Mouse (Mus musculus): ENCODE results near the gene Trmt2b. TPM values are rescaled to one million over a fixed set of nuclear protein-coding genes. Genes with fewer than 3 reads are reported as not detected.
"Not testable (repeated sequence)": the region's sequence is repeated elsewhere in the genome, so short reads cannot be mapped to it uniquely, and the experiment has no call there.

Gene Trmt2b
- polyA plus RNA-seq, 2 experiments, result 4.9 to 9.5 TPM

DNA sequence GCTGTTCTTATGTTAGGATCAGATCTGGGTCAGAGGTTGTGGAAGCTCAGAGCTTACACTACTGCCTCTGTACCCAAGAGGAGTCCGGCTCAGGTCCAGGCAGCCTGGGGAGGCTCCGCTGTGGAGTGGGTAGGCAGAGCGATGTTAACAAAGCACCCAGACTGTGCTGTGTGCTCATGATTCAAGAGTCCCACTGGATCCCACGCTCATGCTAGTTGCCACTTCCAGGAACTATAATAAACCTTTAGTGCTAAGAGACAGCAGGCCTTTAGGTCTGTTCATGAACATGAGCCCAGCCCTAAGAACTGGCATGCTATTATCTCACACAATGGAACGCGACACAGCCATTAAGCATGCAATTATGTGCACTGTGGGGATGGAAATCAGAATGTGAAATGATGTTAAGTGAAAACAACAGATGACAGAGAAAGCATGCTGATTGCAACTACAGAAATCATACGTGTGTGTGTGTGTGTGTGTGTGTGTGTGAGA is 65.6 kb downstream of the Trmt2b start:
- WGBS (ENCODE audit: insufficient replicate concordance), result 75% methylated on average over 7 of the region's 7 CpGs
- DNase-seq (ENCODE audit: low read depth in 3 of 3, low spot score in 3 of 3), result no peak
- ATAC-seq (ENCODE audit: insufficient read depth), result no peak

GRCm38 (mm10) chrX:134208491-134208890 is 68.3 kb downstream of the Trmt2b start:
- H3K27ac ChIP-seq, result no peak overlapping the region; the same call in 1 of the 2 replicates
- H3K9ac ChIP-seq (replicated peaks), result no peak overlapping the region
- H3K4me2 ChIP-seq (ENCODE audit: low read depth), result no peak overlapping the region
- H3K9me3 ChIP-seq (ENCODE audit: control insufficient read depth, low read length), result no peaks in the 10 kb centered on the region
- H3K4me1 ChIP-seq (replicated peaks; ENCODE audit: control insufficient read depth in 2 of 2, insufficient read depth in 2 of 2, low read length in 1 of 2), result 0 out of 4 replicates have a peak, but pooled peaks cover 0 to 2% of the 10 kb centered on the region in 2 experiments
- WGBS (ENCODE audit: insufficient replicate concordance), result 46% methylated on average over 2 of the region's 2 CpGs
- ATAC-seq (ENCODE audit: insufficient read depth) (peak; percentile 89), DNase-seq (ENCODE audit: low read depth in 3 of 3, low spot score in 3 of 3) (peak; percentile 13 to 29 (median 23))
- H3K27me3 ChIP-seq (ENCODE audit: control insufficient read depth, insufficient read depth, low read length), result no peaks in the 10 kb centered on the region
- TF ChIP-seq CTCF (IDR thresholded peaks at IDR 0.05; ENCODE audit: low read depth), result no peak
- TF ChIP-seq EP300 (IDR thresholded peaks at IDR 0.05; ENCODE audit: low read depth), result peak; percentile 26; the same call in 1 of the 2 replicates
- no peaks in the 10 kb centered on the region for H3K36me3 ChIP-seq (replicated peaks; ENCODE audit: control insufficient read depth, insufficient read depth, low read depth)
- H3K4me3 ChIP-seq (ENCODE audit: insufficient read depth in 1 of 2, low read depth in 2 of 2, low read length in 2 of 2), result no peak overlapping the region

More for the DNA sequence above, 65.6 kb downstream of the Trmt2b start:
- H3K4me3 ChIP-seq (ENCODE audit: insufficient read depth in 1 of 2, low read depth in 2 of 2, low read length in 2 of 2), result no peak overlapping the region
- no peaks in the 10 kb centered on the region for H3K27me3 ChIP-seq (ENCODE audit: control insufficient read depth, insufficient read depth, low read length)
- no peak overlapping the region for H3K4me2 ChIP-seq (ENCODE audit: low read depth)
- no peaks in the 10 kb centered on the region for H3K36me3 ChIP-seq (replicated peaks; ENCODE audit: control insufficient read depth, insufficient read depth, low read depth)
- H3K27ac ChIP-seq, result no peak overlapping the region
- no peak for TF ChIP-seq EP300 (IDR thresholded peaks at IDR 0.05; ENCODE audit: low read depth)
- no peak for TF ChIP-seq CTCF (IDR thresholded peaks at IDR 0.05; ENCODE audit: low read depth)
- no peaks in the 10 kb centered on the region for H3K9me3 ChIP-seq (ENCODE audit: control insufficient read depth, low read length)
- H3K9ac ChIP-seq (replicated peaks), result no peak overlapping the region
- 0 out of 4 replicates have a peak, but pooled peaks cover 0 to 2% of the 10 kb centered on the region in 2 experiments for H3K4me1 ChIP-seq (replicated peaks; ENCODE audit: control insufficient read depth in 2 of 2, insufficient read depth in 2 of 2, low read length in 1 of 2)

- H3K4me1 ChIP-seq (replicated peaks; ENCODE audit: control insufficient read depth in 2 of 2, insufficient read depth in 2 of 2, low read length in 1 of 2); H3K9me3 ChIP-seq (ENCODE audit: control insufficient read depth, low read length); H3K36me3 ChIP-seq (replicated peaks; ENCODE audit: control insufficient read depth, insufficient read depth, low read depth); H3K27ac ChIP-seq; H3K9ac ChIP-seq (replicated peaks); H3K27me3 ChIP-seq (ENCODE audit: control insufficient read depth, insufficient read depth, low read length); H3K4me3 ChIP-seq (ENCODE audit: insufficient read depth in 1 of 2, low read depth in 2 of 2, low read length in 2 of 2); H3K4me2 ChIP-seq (ENCODE audit: low read depth); DNase-seq (ENCODE audit: low read depth in 3 of 3, low spot score in 3 of 3); ATAC-seq (ENCODE audit: insufficient read depth): not testable (repeated sequence)
- WGBS (ENCODE audit: insufficient replicate concordance), result 82% methylated on average over 8 of the region's 9 CpGs
Measured at GRCm38 (mm10) chrX:134187201-134187600, 89.6 kb downstream of the Trmt2b start, which contains the start of gene Arl13a. Gene Arl13a (plus strand): TSS chrX:134187501.

GRCm38 (mm10) chrX:134174699-134175098 is 102.1 kb downstream of the Trmt2b start:
- Histone ChIP-seq H3K27ac (no peak overlapping the region), H3K27me3 (ENCODE audit: control insufficient read depth, insufficient read depth, low read length) (no peaks in the 10 kb centered on the region), H3K9me3 (ENCODE audit: control insufficient read depth, low read length) (no peaks in the 10 kb centered on the region), H3K36me3 (replicated peaks; ENCODE audit: control insufficient read depth, insufficient read depth, low read depth) (no peaks in the 10 kb centered on the region), H3K4me3 (ENCODE audit: insufficient read depth in 1 of 2, low read depth in 2 of 2, low read length in 2 of 2) (no peak overlapping the region), H3K4me1 (replicated peaks; ENCODE audit: control insufficient read depth in 2 of 2, insufficient read depth in 2 of 2, low read length in 1 of 2) (no peaks in the 10 kb centered on the region), H3K9ac (replicated peaks) (no peak overlapping the region), H3K4me2 (ENCODE audit: low read depth) (no peak overlapping the region)
- no peak for ATAC-seq (ENCODE audit: insufficient read depth)
- TF ChIP-seq EP300 (IDR thresholded peaks at IDR 0.05; ENCODE audit: low read depth) (no peak), CTCF (IDR thresholded peaks at IDR 0.05; ENCODE audit: low read depth) (no peak)
- WGBS (ENCODE audit: insufficient replicate concordance), result 71% methylated on average over 1 of the region's 1 CpGs
- no peak for DNase-seq (ENCODE audit: low read depth in 3 of 3, low spot score in 3 of 3)

Other genes starting within 250 kb of the Trmt2b start
- gene Cstf2, start 217.8 kb downstream of the Trmt2b start, polyA plus RNA-seq (2012; rRNA removed), result 10.4 and 12.6 TPM in 2 replicates
- 23.5 and 23.8 TPM in 2 replicates for gene Cstf2, start 217.8 kb downstream of the Trmt2b start, polyA plus RNA-seq (2014; fragmentation: Nextera tagmentation; extraction: Ambion mirVana)
- 0.03 and 0.04 TPM in 2 replicates for gene Xkrx, start 114.9 kb downstream of the Trmt2b start, polyA plus RNA-seq (2012; rRNA removed)
- 0.06 TPM in 1 of 2 replicates, not detected in the other for gene Xkrx, start 114.9 kb downstream of the Trmt2b start, polyA plus RNA-seq (2014; fragmentation: Nextera tagmentation; extraction: Ambion mirVana)
- gene Arl13a, start 89.5 kb downstream of the Trmt2b start, polyA plus RNA-seq (2012; rRNA removed), result not detected in 2 replicates
- gene Arl13a, start 89.5 kb downstream of the Trmt2b start, polyA plus RNA-seq (2014; fragmentation: Nextera tagmentation; extraction: Ambion mirVana), result not detected in 2 replicates
- gene Nox1, start 55.0 kb downstream of the Trmt2b start, polyA plus RNA-seq (2012; rRNA removed), result not detected in 2 replicates
- 0.06 TPM in 1 of 2 replicates, not detected in the other for gene Nox1, start 55.0 kb downstream of the Trmt2b start, polyA plus RNA-seq (2014; fragmentation: Nextera tagmentation; extraction: Ambion mirVana)
- gene Tmem35a, start 18.2 kb upstream of the Trmt2b start, polyA plus RNA-seq (2012; rRNA removed), result 0.28 and 0.34 TPM in 2 replicates
- 0.18 and 0.45 TPM in 2 replicates for gene Tmem35a, start 18.2 kb upstream of the Trmt2b start, polyA plus RNA-seq (2014; fragmentation: Nextera tagmentation; extraction: Ambion mirVana)
- 7.9 and 11.1 TPM in 2 replicates for gene Cenpi, start 31.1 kb upstream of the Trmt2b start, polyA plus RNA-seq (2012; rRNA removed)
- 30.5 and 33.8 TPM in 2 replicates for gene Cenpi, start 31.1 kb upstream of the Trmt2b start, polyA plus RNA-seq (2014; fragmentation: Nextera tagmentation; extraction: Ambion mirVana)
- gene Drp2, start 127.6 kb upstream of the Trmt2b start, polyA plus RNA-seq (2012; rRNA removed), result 0.42 and 0.54 TPM in 2 replicates
- 0.05 and 0.08 TPM in 2 replicates for gene Drp2, start 127.6 kb upstream of the Trmt2b start, polyA plus RNA-seq (2014; fragmentation: Nextera tagmentation; extraction: Ambion mirVana)
- gene Taf7l, start 199.5 kb upstream of the Trmt2b start, polyA plus RNA-seq (2012; rRNA removed), result not detected in 2 replicates
- not detected in 2 replicates for gene Taf7l, start 199.5 kb upstream of the Trmt2b start, polyA plus RNA-seq (2014; fragmentation: Nextera tagmentation; extraction: Ambion mirVana)